Mouse (Mus musculus): ENCODE results near the gene Mark2.
A peak's percentile ranks its signal among the peaks of the same experiment; 100 is the strongest.

Gene Mark2

DNA sequence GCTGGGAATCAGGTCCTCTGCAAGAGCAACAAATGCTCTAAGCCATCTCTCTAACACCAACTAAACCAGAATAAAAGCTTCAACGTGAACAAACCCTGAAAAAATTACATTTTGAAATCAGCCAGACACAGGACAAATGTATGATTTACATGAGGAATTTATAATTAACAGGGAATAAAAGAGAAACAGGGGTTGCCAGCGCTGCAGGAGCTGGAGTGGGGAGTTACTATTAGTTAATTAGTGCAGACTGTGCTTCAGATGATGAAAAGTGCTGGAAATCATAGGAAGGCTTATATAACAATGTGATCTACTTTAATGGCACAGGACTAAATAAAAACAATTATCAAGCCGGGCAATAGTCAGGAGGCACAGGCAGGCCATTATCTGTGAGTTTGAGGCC lies 20.3 kb downstream of the Mark2 start:
- DNase-seq = no peak

DNA sequence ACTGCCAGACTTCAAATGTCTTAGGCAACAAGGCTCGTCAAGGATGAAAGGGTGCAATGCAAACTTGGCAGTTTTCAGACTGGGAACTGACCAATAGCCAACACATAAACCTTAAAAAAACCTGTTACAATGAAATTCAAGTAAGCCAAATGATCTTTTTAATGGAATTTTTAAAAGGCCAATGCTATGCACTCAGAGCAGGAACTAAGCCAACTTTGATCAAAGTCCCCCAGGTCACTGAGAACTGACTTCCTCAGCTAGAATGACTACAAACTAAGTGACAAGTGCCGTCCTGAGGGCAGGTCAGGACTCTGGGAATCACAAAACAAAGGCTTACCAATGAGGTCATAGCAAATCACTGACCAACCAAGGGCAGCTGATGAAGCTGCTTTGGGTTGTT lies 21.5 kb downstream of the Mark2 start:
- no peak for DNase-seq

DNA sequence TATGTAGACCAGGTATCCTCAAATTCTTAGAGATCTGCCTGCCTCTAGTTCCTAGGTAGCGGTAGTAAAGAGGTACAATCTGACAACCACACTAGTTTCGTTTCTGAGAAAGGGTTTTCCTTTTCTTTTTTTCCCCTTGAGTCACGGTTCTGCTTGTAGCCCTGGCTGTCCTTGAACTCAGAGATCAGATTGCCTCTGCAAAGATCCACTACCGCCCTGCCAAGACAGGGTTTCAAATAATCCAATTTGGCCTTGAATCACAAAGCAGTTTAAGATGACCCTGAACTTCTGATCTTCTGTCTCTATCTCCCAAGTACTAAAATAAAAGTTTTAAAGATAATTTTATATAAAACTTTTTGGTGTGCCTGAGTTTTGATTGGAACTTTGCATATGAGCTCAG lies 23.9 kb downstream of the Mark2 start:
- DNase-seq = no peak

DNA sequence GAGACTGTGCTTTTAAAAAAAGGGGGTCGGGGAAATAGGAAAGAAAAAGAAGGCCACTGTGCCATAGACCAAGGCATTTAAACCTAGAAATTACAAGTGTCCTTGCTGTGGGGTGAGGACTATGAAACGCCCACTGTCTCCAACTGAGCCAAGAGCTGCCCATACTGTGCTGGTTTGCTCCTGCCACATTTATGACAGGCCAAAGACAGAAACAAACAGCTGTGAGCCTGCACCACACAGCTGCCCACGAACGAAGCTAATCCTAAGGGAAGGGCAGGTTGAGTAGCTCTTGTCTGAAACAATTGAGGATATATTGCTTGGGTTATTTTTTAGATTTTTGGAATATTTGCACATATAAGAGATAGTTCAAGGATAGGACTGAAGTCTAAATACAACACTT lies 24.8 kb downstream of the Mark2 start:
- no peak for DNase-seq

DNA sequence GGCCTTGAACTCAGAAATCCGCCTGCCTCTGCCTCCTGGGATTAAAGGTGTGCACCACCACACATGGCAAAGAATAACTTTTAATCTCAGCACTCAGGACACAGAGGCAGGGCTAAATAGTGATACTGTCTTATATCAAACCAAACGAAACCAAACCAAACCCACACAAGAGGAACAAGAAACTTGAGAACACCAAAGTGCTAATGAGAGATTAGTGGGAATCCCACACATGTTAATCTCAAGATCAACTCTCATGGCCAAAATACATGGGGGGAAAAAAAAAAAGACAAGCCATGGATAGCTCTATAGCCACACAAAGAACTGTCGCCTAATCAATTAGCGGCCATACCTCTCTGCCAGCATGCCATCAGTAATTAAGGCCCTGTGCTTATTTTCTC lies 26.1 kb downstream of the Mark2 start:
- DNase-seq = no peak

DNA sequence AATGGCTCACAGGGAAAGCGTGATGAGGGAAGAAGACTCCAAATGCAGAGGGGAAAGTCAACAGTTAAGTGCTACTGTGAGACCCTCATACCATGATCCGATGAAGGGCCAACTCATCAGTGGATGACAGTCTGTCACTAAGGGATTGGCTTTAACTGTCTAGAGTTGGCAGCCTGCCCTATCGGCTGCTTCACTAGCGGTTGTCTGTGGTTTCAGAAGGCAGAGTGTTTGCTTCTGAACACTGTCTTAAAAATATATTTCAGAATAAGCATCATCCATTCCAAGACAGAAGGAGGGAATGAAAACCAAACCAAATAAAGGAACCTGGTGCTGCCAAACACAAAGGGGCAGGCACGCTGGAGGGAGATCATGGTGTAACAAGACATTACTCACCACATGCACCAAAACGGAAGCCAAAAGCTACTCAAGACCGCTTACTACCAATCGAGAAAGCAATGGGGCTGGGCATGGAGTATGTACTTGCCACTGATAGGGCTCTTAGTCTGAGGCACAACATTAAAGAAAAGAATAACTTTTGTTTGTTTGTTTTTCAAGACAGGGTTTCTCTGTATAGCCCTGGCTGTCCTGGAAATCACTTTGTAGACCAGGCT lies 26.6 kb downstream of the Mark2 start:
- DNase-seq = peak in 1 of 2 experiments; percentile 36

DNA sequence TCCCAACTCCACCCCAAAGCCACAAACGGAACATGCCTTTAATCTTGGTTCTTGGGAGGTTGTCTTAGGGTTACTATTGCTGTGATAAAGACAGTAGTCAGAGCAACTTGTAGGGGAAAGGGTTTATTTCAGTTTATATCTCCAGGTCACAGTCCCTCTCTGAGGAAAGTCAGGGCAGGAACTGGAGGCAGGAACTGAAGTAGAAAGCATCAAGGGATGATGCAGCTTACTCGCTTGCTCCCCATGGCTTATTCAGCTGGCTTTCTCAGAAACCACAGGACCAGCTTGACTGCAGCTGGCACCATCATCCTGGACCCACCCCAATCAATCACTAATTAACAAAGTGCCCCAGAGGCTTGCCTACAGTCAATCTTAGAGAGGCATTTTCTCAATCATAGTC lies 28.0 kb downstream of the Mark2 start:
- DNase-seq = no peak

DNA sequence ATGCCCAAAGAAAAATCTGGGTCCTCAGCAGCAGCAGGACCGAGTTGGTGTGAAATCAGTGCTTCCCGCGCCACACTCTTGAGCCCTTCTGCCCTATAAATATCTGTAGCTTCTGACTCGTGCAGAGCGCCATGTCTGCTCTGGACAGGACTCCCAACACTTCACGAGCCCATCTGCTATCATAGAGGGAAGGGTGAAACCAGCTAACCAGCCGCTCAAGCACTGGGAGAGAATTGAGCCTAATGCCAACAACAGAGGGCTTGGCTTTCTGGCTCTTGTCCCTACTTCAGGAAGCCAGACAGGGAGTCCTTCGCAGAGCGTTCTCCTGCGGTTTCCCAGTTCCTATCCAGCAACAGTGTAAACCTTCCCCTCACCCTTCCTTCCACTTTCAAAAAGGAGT lies 30.4 kb downstream of the Mark2 start:
- peak in 1 of 2 experiments; percentile 53 for DNase-seq

DNA sequence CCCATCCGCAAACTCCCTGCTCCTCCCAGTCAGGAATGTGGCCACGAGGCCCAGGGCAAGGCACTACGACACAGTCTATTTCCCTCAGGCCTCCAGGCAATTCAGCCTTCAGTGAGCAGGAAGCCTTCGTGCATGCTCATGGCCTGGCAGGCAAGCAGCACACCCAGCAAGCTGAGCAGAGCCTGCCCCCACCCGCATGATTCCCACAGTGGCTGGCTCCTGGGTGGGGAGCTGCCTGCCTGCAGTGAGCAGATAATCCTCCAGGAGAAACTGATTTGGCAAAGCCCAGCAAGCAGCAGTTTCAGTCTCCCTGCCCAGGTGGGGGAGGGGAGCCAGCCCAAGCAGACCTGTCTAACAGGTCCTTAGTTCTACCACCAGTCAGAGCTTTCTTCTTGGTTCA lies 31.0 kb downstream of the Mark2 start:
- DNase-seq = peak; percentile 79 to 87

DNA sequence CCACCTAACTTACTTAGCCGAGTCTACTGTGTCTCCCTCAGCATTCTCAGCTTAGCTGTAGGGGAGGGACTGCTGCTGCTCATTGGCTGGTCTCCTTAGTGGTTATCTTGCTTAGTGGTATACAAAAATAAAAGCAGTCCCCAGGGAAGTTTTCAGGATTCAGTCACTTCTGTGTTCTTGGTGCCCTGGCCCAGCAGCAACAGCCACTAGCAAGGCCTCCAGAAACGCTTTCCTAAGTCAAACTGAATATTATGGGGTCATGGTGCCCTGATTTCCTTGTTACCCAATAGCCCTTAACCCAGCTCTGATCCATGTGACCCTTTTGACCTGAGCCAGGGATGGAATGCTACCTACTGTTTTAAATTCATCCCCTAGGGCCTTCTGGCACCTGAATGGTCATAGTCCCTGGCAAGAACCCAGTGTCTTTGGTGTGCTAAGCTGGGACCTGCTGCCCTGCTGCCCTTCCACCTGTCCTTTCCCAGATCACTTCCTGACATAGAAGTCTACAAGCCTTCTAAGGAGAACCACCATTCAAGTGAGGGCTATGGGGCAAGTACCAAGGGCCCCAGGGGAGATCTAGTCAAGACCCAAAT lies 31.8 kb downstream of the Mark2 start:
- DNase-seq = no peak

DNA sequence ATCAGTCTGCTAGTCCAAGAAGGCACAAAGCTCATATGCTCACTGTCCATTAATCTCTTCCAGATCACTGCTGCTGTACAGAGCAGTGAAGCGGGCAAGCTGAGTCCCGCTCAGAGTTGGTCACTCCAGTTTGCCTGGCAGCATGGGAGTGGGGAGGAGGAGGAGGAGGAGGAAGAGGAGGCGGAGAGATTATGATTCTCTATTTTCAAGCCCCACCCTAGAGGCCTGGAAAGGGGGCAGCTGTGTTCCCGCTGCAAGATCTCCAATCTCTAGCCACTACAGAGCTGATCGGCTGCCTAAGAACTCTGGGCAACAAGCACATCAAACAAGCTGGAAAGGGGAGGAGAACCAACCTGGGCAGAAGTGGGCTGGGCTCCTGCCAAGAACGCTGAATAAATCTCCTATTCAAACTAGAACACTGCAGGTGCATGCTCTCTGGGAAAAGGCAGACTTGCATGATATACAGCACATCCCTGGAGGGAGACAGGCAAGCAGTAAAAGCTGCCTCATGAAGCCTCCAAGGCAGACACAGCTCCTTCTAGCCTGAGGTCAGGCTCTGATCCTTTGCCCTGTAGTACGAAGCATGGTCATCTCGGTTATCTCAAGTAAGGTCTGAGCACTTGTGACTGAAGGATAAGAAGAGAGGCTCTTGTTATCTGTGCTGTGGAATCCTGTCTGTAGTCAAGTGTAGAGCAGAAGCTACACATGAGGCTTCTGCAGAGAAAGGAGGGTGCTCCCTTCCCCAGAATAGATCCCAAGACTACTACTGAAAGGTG lies 33.5 kb downstream of the Mark2 start:
- peak; percentile 85 to 89 for DNase-seq

DNA sequence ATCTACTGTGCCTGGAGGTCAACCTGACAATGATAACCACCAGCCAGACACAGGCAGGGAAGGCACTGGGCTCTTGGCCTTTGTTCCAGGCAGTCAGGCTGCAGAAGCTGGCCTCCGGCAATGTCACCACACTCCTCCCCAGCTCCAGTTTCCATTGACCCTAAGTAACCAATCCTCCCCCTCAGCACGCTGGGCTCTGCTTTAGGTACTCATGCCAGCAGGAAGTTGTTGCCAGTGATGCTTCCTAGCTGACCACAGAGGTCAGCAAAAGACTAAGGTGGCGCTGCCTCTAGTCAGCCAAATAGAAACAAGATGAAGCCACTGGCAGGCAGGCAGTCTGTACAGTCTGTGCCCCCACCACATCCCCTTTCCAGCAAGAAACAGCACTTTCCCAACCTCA lies 34.7 kb downstream of the Mark2 start:
- DNase-seq = peak; percentile 53 to 72

DNA sequence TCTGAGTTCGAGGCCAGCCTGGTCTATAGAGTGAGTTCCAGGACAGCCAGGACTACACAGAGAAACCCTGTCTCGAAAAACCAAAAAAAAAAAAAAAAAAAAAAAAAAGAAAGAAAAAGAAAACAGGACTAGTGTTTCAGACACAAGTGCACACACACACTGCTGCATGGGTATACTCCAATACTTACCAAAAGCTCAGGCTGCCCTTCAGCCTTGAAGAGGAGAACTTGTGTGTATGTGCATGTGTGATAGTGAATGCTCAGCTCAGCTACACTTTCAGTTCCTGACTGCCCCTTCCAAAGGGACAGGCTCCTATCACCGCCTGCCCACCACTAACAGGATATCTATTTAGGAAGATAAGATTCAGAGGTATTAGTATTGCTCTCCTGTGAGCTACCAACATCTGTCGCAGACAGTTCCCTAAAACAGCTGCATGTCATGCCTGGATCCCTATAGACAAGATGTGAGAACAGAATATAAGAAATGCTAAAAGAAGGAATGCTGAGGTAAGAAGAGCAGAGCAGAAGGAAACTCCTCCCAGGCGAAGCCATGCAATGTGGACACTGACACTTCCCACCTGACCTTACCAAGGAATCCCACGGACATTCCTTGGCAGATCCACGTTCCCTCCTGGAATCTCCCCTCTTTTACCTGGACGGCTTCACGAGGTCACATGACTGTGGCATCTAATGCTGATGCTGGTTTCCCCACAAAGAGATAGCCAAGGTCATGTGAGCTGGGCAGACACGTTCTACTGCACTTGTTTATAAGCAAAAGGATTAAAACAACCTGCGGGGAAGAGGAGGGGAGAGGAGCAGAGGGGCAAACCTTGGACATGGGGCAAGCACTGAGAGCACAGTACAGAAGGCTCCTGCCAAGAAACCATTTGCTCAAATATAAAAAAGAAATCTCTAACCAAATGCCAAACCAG lies 36.0 kb downstream of the Mark2 start:
- no peak for DNase-seq

DNA sequence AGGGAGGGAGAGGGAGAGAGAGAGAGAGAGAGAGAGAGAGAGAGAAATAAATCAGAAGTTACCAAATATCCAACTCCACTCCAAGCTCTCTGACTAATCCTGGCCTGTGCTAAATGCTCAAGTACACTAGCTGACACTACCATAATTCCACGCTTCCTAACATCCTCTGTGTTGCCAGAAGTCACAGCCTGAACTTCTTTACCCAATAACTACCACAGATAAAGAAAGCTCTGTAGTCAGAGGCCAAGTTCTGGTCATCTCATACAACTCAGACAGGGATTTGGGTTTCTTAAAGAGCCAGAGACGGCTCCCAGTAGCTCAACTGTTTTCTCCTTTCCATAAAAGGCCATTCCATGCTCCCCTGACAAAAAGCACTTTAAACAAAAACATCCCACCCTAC lies 36.9 kb downstream of the Mark2 start:
- DNase-seq = no peak

DNA sequence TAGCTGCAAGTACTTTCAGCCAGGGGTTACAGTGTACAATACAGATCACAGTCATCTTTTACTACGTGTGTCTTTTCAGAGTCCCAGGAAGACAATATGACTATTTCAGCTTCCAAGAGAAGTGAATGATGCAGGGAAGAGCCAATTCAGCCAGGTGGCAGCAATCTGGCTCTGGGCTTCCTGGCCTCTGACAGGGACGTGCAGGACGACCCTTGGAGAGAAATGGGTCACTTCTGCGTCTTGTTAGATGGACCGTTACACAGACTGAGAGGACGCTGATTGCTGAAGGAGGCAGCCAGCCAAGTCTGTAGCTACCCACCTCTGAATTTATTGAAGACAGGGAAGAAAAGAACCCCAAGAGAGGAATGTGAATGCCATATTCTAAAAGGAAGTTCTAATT lies 37.9 kb downstream of the Mark2 start:
- DNase-seq = no peak

DNA sequence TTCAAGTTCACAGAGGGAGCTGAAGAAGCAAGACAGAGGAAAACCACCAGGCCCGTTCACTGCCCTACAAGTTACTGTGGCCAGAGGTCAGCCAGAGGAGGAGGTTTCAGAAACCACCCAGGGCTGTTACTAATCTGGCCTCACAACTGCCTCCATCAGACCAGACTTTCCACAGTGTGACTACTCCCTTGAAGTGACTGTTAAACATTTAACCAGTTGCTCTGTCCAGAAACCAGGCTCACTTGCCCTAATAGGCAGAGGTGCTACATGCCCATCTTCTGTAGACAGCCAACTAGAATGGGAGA lies 39.2 kb downstream of the Mark2 start:
- DNase-seq = no peak

DNA sequence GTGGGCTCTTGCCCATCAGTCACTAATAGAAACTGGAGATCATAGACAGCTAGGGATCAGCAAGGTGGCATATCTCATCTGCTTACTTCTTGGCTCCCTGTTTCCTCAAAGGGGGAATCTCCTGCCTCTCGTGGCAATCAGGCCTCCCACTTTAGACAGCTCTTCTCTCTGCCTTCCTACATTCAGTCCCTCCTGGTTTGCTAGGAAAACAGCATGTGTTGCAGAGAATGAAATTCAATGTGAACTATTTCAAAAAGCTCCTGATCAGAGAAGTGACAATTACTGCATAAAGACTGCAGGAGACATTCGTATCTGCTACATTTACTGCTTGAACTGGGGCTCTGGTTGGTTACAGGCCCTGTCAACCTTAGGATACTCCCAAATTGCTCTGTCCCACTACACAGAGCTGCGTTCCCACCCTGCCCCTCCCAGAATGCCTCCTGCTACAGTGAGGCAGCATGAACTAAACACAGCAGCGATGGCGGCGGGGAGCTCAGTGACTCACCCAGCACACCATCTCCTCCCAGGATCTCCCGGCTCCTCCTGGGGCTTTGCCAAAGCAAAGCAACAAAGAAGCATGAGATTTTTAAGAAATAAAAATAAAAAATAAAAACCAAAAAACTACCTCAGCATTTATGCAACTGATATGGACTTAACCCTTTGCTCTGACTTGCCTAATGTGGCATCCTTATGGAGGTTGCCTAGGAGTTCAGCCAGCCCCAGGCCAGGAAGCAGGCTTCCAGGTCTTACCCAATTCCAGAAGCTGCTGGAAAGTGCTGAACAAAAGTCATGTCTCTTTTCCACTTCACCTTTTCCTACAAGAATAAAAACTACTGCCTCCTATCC lies 39.8 kb downstream of the Mark2 start:
- no peak for DNase-seq

DNA sequence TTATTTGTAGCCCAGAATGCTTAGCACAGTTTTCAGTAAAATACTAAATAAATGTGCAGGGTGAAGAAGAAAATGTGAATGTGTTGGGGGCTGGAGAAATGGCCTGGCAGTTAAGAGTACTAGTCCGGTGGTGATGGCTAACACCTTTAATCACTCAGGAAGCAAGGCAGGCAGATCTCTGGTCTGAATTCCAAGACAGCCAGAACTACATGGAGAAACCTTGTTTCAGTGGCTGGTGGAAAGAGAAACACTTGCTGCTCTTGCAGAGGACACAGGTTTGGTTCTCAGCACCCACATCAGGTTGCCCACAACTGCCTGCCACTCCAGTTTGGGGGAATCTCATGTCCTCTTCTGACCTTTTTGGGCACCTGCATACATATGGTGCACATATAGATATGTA lies 41.6 kb downstream of the Mark2 start:
- DNase-seq = no peak

DNA sequence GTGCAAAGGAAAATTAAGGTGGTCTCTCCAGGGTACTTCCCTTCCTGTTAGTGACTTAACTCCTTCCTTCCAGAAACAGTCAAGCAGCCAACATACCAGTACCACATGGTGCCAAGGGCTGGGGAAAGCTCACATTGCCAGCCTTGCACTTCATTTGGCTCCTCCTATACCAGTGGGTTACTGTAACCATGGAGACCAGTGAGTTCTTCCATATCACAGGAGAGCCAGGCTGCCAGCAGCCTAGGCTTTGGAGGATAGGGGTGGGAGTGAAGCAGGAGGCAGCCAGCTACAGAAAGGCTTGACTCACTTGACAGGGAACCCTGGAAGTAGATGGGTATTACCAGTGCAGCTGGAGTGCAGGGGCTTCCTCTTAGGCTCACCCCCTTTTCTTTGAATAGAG lies 42.6 kb downstream of the Mark2 start:
- no peak for DNase-seq

DNA sequence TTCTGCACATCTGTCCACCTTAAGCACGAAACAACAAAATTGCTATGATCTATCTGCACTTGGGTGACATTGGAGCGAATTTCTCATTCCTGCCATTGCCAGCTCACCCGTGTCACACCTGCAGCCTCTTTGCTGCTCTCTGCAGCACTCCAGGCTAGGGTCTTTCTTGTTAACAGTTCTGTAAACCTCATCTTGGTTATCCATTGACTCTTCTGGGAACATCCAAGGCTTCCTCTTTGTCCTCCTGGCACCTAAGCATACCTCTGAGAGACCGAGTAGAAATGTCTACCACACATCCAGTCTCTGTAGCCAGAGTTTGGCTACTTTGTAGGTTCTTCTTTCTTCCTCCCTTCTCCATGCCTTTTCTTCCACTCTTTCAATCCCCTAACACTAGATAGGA lies 45.7 kb downstream of the Mark2 start:
- no peak for DNase-seq

DNA sequence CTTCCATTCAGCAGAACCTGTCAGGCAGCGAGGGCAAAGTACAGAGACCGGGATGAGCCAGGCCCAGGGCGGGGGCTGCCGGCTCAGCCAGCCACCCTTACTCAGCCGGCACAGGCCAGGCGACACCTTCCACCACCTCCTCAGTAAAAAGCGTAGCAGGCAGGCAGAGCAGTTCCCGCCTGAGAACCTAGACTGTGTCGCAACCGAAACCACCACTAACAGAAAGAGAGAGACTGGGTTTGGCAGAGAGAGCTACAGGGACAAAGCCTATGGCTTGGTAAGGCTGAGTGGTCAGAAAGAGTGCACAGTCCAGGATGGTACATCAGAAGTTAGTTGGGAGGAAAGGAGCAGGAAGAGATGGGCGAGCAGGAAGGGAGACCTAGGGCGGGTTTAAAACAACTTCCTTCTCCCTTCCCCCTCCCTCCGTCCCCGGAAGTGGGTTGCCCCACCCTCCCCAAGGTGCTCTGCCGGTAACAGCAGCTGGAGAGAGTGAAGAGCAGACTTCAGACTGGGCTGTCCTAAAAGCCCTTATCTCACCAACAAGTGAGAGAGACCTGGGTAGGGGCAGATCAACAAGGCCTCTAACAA lies 46.5 kb downstream of the Mark2 start:
- DNase-seq = peak; percentile 77 to 85

Data from lung, adult 18-20 months (tissue).